Mouse (Mus musculus) thymus, postnatal 10 days (tissue): ENCODE results near the gene Acsl3.

Experiments
- DNase-seq, 2 experiments: peaks; one replicate each; pipeline ENCODE4 v3.0.0; 2021; ENCODE audit warnings: low spot score in 2 of 2

Gene Acsl3

GRCm38 (mm10) chr1:78742198-78742597 is 84.6 kb downstream of the Acsl3 start:
- no peak for DNase-seq

- no peak for DNase-seq
Measured at GRCm38 (mm10) chr1:78743318-78743717, 85.7 kb downstream of the Acsl3 start.

- no peak for DNase-seq
Measured at GRCm38 (mm10) chr1:78745230-78745777, 87.7 kb downstream of the Acsl3 start.
